Mouse (Mus musculus) hindbrain, embryonic 10.5 days (tissue): ENCODE data around the gene Midn. TPM values are rescaled to one million over a fixed set of nuclear protein-coding genes. Genes with fewer than 3 reads are reported as not detected.

Experiments used
- DNase-seq: peaks from one replicate; pipeline ENCODE4 v3.0.0-alpha.2; 2017; ENCODE audit warnings: low spot score
- H3K27ac ChIP-seq: fragments of 300-500 bp; sonication (generic); 2 replicates; pipeline ENCODE4 v1.5.1; 2016; ENCODE audit warnings: mild to moderate bottlenecking, moderate library complexity
- H3K27me3 ChIP-seq: fragments of 300-500 bp; sonication (generic); 2 replicates; pipeline ENCODE4 v1.6.1; 2016; ENCODE audit warnings: mild to moderate bottlenecking; ENCODE audit not compliant: poor library complexity, insufficient read depth, severe bottlenecking
- H3K36me3 ChIP-seq: fragments of 300-500 bp; sonication (generic); 2 replicates; pipeline ENCODE4 v1.6.1; 2016; ENCODE audit warnings: mild to moderate bottlenecking, moderate library complexity
- H3K4me1 ChIP-seq: fragments of 300-500 bp; sonication (generic); replicated peaks from 2 replicates; pipeline ENCODE4 v1.6.1; 2016; ENCODE audit warnings: mild to moderate bottlenecking
- H3K4me3 ChIP-seq: fragments of 300-500 bp; sonication (generic); 2 replicates; pipeline ENCODE4 v1.5.1; 2016; ENCODE audit warnings: mild to moderate bottlenecking, moderate library complexity
- H3K9me3 ChIP-seq: fragments of 300-500 bp; sonication (generic); 2 replicates; pipeline ENCODE4 v1.6.1; 2016; ENCODE audit warnings: mild to moderate bottlenecking, moderate library complexity
- WGBS: fragments of 180-500 bp; shearing (Covaris S2); methylation state at CpG from one replicate; pipeline ENCODE4 v1.1.7; 2016; 5-methylcytosine and 5-hydroxymethylcytosine counted together
- polyA plus RNA-seq: library from polyadenylated mRNA; unstranded; fragments of >200 nt; fragmentation: Nextera tagmentation; extraction: Ambion mirVana; gene quantifications from 2 replicates; pipeline ENCODE4 v1.2.1, GENCODE M21; 2016

Gene Midn
- polyA plus RNA-seq = 22.3 and 24.6 TPM in 2 replicates

- H3K36me3 ChIP-seq = peaks cover 74% of the 10 kb centered on the region
- 1% methylated on average over 42 of the region's 42 CpGs for WGBS
- peaks cover 77% of the 10 kb centered on the region for H3K4me1 ChIP-seq
These were observed at the start of gene Midn for GRCm38 (mm10) chr10:80147719-80148601. Gene Midn, plus strand, starts transcription at chr10:80148272.

GRCm38 (mm10) chr10:80098630-80099029, 49.4 kb upstream of the Midn start:
- peaks cover 78% of the 10 kb centered on the region for H3K4me1 ChIP-seq
- whole genome bisulfite sequencing = 81% methylated on average over 5 of the region's 5 CpGs
- H3K27me3 ChIP-seq = no peaks in the 10 kb centered on the region

More at GRCm38 (mm10) chr10:80147719-80148601, at the start of gene Midn:
- no peaks in the 10 kb centered on the region for H3K9me3 ChIP-seq
- DNase-seq = peak; percentile 83
- no peaks in the 10 kb centered on the region for H3K27me3 ChIP-seq
- H3K4me3 ChIP-seq = peak within 1 kb of the TSS; percentile 99
- H3K27ac ChIP-seq = peak within 1 kb of the TSS; percentile 100

GRCm38 (mm10) chr10:80100982-80101381, 47.1 kb upstream of the Midn start:
- WGBS = 64% methylated on average over 11 of the region's 11 CpGs
- H3K27me3 ChIP-seq = no peaks in the 10 kb centered on the region
- no peaks in the 10 kb centered on the region for H3K9me3 ChIP-seq
- H3K27ac ChIP-seq = peak overlapping the region; percentile 93; the same call in 1 of the 2 replicates
- no peaks in the 10 kb centered on the region for H3K36me3 ChIP-seq
- H3K4me3 ChIP-seq = peak overlapping the region; percentile 81; the same call in 1 of the 2 replicates
- H3K4me1 ChIP-seq = peaks cover 61% of the 10 kb centered on the region
- DNase-seq = no peak

More at GRCm38 (mm10) chr10:80098630-80099029, 49.4 kb upstream of the Midn start:
- no peak overlapping the region for H3K4me3 ChIP-seq
- H3K36me3 ChIP-seq = no peaks in the 10 kb centered on the region
- no peaks in the 10 kb centered on the region for H3K9me3 ChIP-seq
- H3K27ac ChIP-seq = no peak overlapping the region
- DNase-seq = no peak

GRCm38 (mm10) chr10:80102216-80102915, 45.7 kb upstream of the Midn start:
- no peaks in the 10 kb centered on the region for H3K36me3 ChIP-seq
- no peaks in the 10 kb centered on the region for H3K9me3 ChIP-seq
- H3K4me1 ChIP-seq = peaks cover 48% of the 10 kb centered on the region
- peak overlapping the region; percentile 81 for H3K4me3 ChIP-seq
- WGBS = under 1% methylated on average over 59 of the region's 59 CpGs
- H3K27ac ChIP-seq = peak overlapping the region; percentile 93
- DNase-seq = peak; percentile 89
- no peaks in the 10 kb centered on the region for H3K27me3 ChIP-seq

GRCm38 (mm10) chr10:80103032-80103431, 45.0 kb upstream of the Midn start:
- WGBS = 82% methylated on average over 2 of the region's 2 CpGs
- Histone ChIP-seq H3K4me1 (peaks cover 42% of the 10 kb centered on the region), H3K9me3 (no peaks in the 10 kb centered on the region), H3K36me3 (no peaks in the 10 kb centered on the region), H3K4me3 (no peak overlapping the region; the same call in 1 of the 2 replicates), H3K27ac (peak overlapping the region; percentile 93), H3K27me3 (no peaks in the 10 kb centered on the region)
- no peak for DNase-seq

- H3K4me1 ChIP-seq = peaks cover 34% of the 10 kb centered on the region
- 79% methylated on average over 3 of the region's 3 CpGs for WGBS
- no peaks in the 10 kb centered on the region for H3K27me3 ChIP-seq
- H3K9me3 ChIP-seq = no peaks in the 10 kb centered on the region
- no peak for DNase-seq
- no peak overlapping the region for H3K4me3 ChIP-seq
- no peak overlapping the region for H3K27ac ChIP-seq
- H3K36me3 ChIP-seq = no peaks in the 10 kb centered on the region
These were observed 43.9 kb upstream of the Midn start for GRCm38 (mm10) chr10:80104181-80104580.

- Histone ChIP-seq H3K4me1 (peaks cover 23% of the 10 kb centered on the region), H3K36me3 (no peaks in the 10 kb centered on the region), H3K4me3 (no peak within 1 kb of the TSS), H3K27me3 (no peaks in the 10 kb centered on the region), H3K9me3 (no peaks in the 10 kb centered on the region), H3K27ac (0 out of 2 replicates have a peak within 1 kb of the TSS, but pooled peaks have one; percentile 35)
- DNase-seq = no peak
- whole genome bisulfite sequencing = 68% methylated on average over 5 of the region's 5 CpGs
These were observed 42.6 kb upstream of the Midn start, which contains the start of gene Sbno2 for GRCm38 (mm10) chr10:80105460-80105859. Gene Sbno2, minus strand, starts transcription at chr10:80105571.

GRCm38 (mm10) chr10:80105926-80106325, 42.1 kb upstream of the Midn start:
- no peak overlapping the region for H3K4me3 ChIP-seq
- H3K4me1 ChIP-seq = peaks cover 19% of the 10 kb centered on the region
- H3K27me3 ChIP-seq = no peaks in the 10 kb centered on the region
- 69% methylated on average over 5 of the region's 5 CpGs for WGBS
- no peaks in the 10 kb centered on the region for H3K36me3 ChIP-seq
- no peaks in the 10 kb centered on the region for H3K9me3 ChIP-seq
- H3K27ac ChIP-seq = no peak overlapping the region
- DNase-seq = no peak

- Histone ChIP-seq H3K27me3 (no peaks in the 10 kb centered on the region), H3K36me3 (no peaks in the 10 kb centered on the region), H3K27ac (no peak overlapping the region), H3K4me1 (peaks cover 4% of the 10 kb centered on the region), H3K9me3 (no peaks in the 10 kb centered on the region), H3K4me3 (no peak overlapping the region)
- DNase-seq = no peak
- WGBS = 66% methylated on average over 6 of the region's 6 CpGs
These were observed 40.4 kb upstream of the Midn start for GRCm38 (mm10) chr10:80107678-80108077.

GRCm38 (mm10) chr10:80114341-80115284, 33.5 kb upstream of the Midn start:
- Histone ChIP-seq H3K4me1 (peaks cover 41% of the 10 kb centered on the region), H3K36me3 (peaks cover 26% of the 10 kb centered on the region), H3K4me3 (peak overlapping the region; percentile 92), H3K27ac (peak overlapping the region; percentile 95), H3K9me3 (no peaks in the 10 kb centered on the region), H3K27me3 (no peaks in the 10 kb centered on the region)
- 3% methylated on average over 27 of the region's 27 CpGs for WGBS
- DNase-seq = peak; percentile 92

GRCm38 (mm10) chr10:80115290-80115943, 32.7 kb upstream of the Midn start, which contains the start of gene Stk11:
Gene Stk11, plus strand, starts transcription at chr10:80115803.
- Histone ChIP-seq H3K4me1 (peaks cover 49% of the 10 kb centered on the region), H3K36me3 (peaks cover 34% of the 10 kb centered on the region), H3K9me3 (no peaks in the 10 kb centered on the region), H3K4me3 (peak within 1 kb of the TSS; percentile 92), H3K27ac (peak within 1 kb of the TSS; percentile 95), H3K27me3 (no peaks in the 10 kb centered on the region)
- WGBS = under 1% methylated on average over 70 of the region's 70 CpGs
- DNase-seq = peak; percentile 99
